Mouse (Mus musculus) mature B cell (primary cell): Measurements from ENCODE around the gene 4930453N24Rik.

Source experiments
- in situ Hi-C: fragments of 300-500 bp; cut with MboI; formaldehyde crosslinking; loops from 2 replicates; pipeline ENCODE4 v1.14.3; 2019

Gene 4930453N24Rik

GRCm38 (mm10) chr16:64721542-64721941 is 49.4 kb downstream of the 4930453N24Rik start:
- in situ Hi-C loops: no loop called here

- in situ Hi-C loops: no loop called here
Measured at GRCm38 (mm10) chr16:64719096-64719495, 51.9 kb downstream of the 4930453N24Rik start.

- in situ Hi-C loops: no loop called here
Measured at GRCm38 (mm10) chr16:64717814-64718213, 53.1 kb downstream of the 4930453N24Rik start.

GRCm38 (mm10) chr16:64711816-64712215 is 59.1 kb downstream of the 4930453N24Rik start:
- in situ Hi-C loops: no loop called here
